Mouse (Mus musculus) spleen, adult 2 months (tissue): ENCODE data around the gene Snx29.

Experiments used
- CTCF ChIP-seq: fragments of 200-500 bp; IDR thresholded peaks from 2 replicates; pipeline ENCODE4 v1.5.1; 2011; ENCODE audit warnings: mild to moderate bottlenecking, inconsistent platforms; ENCODE audit not compliant: insufficient read depth, insufficient read length, insufficient replicate concordance; ENCODE audit errors: extremely low read depth
- POLR2A ChIP-seq: fragments of 200-500 bp; IDR thresholded peaks from 2 replicates; pipeline ENCODE4 v1.6.1; 2011; ENCODE audit warnings: low read depth, low read length, inconsistent platforms

- TF ChIP-seq CTCF (no peak), POLR2A (no peak)
These were observed 780 bp downstream of the Snx29 start for GRCm38 (mm10) chr16:11323324-11324051.
